Mouse (Mus musculus) right cerebral cortex, postnatal 4 days (tissue): ENCODE measurements around the gene Hcfc1r1.

ENCODE experiments used
- DNase-seq: peaks from one replicate; pipeline ENCODE4 v3.0.0-alpha.2; 2022

The Hcfc1r1 gene

DNA sequence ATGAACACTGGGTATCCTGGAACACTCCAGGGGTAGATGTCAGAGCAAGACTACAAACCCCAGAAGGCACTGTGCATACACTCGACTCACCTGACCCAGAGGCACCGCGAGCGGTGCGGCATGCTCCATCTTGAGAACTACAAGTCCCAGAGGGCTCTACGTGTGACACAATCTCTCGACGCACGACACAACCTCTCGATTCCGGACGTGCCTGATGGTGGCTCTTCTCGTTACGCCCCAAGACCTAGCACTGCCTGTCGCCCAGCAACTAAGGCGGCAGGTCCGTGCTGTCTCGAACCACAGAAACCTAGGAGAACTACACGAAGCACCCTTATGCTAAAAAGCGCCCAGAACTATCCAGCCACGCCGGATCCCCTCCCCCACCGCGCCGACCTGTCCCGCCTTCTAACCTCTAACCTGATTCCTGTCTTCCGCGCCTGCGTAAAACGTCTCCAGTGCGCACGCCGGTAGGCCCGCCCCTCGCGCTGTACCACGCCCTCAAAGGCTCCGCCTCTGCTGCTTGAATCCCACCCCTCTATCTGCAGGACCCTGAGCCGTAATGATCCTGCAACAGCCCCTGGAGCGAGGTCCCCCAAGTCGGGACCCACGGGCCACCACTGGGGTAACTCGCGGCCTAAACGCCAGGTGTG is at the start of gene Hcfc1r1, which contains the start of gene Thoc6:
Hcfc1r1 (plus strand) TSS at position 173 of the 650 bp plus-strand sequence.
Thoc6 (minus strand) TSS at position 459 of the 650 bp plus-strand sequence.
- peak; percentile 92 for DNase-seq

DNA sequence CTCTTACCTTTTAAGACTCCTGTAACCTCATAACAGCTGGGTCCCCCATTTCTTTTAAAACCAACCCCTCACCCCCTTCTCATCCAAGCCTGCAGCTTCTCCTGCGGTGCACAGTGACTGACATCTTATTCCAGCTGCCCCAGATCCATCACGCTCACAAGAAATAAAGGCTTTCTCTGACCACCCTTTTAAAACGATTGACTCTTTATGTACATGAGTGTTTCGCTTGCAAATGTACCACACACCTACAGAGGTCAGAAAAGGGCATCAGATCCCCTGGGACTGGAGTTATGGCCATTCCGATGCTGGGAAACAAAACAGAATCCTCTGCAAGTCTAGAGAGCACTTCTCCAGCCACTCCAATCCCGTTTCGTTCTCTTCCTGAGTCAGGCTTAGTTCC is 45.6 kb upstream of the Hcfc1r1 start:
- no peak for DNase-seq

DNA sequence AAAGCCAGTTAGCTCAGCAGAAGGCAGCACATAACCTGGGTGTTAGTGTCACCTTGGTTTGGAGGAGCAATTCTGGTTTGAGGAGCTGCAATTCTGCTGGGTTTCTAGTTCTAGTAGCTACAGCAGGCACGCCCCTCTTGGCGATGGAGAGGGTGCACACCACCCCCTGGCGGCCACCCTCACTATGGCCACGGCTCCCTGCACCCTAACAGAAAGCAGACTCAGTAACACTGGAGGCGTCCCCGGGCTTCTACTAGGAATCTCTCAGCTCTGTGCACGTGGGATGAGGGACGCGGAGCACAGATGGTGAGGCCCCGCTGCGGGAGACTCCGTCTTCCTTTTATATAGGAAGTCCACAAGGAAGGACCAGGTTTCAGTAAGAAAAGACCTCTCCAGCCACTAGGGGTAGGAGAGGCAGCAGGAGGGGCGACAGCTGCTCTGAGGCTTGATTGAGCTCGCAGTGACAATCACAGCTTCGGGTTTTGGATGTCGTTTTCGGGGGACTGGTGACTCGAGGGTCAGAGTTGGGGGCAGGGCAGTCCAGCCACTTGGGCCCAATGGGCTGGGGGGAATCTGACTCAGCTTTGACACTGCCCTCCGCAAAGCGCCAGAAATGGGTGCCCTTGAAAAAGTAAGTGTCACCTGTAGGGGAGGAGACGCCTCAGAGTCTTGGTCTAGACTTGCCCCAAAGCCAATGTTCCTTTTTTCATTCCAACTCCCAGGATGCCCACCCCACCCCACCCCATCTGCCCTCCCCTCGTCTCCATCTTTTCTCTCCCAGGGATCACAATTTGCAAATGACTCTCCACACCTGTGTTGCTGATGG is 43.0 kb upstream of the Hcfc1r1 start:
- DNase-seq = peak; percentile 81

DNA sequence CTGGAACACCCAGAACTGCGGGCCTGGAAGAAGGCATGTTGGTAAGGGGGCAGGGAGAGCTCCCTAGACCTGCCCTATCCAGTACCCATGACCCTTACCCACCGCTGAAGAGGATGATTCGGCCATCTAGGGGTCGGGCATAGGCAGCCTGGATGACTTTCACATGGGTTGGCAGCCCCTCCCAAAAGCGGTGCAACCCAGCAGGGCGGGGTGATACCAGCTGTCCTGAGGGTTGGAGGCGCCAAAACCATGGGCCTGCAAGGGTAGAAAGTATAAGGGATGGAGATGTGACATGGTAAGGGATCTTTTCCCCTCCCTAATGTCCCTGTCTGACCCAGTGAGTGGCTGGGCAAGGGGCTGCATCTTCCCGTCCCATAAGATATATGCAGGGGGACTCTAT is 42.2 kb upstream of the Hcfc1r1 start:
- DNase-seq = no peak

DNA sequence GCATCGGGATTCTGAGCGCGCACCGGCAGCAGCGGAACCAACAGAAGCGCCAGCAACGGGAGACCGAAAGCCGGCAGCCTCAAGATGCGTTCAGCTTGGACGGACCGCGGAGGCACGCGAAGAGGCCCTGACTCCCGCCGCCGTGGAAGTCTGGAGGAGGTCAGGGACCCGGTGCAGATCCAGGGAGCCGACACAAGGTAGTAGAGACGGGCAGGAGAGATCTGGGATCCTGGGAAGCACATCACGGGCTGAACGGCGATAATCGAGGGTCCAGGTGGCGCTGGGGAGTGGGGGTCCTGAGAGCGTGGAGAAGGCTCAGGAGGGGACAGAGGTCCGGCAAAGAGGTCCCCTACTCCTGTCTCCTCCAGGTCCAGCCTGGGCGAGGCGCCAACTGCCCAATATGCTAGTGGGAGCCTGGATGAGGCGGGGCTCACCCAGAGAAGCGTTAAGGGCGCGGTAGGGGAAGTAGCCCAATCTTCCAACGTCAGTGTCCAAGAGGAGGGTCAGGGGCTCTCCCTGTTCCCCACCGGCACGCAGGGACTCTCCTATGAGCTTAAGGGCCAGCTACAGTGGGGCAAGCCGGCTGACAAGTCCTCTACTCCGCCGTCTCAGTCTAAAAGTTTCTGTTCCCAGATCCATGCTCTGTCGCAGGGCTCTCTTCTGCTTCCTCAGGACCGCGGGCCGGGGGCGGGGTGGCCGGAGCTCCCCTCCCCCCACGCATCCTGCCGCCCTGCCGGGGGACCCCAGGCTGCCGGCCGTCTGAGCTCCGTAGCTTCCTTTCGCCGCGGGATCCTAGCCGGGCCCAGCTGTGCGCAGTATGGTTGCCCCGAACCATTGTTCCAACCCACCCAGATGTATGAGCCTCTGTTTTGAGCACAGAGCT is 28.5 kb upstream of the Hcfc1r1 start, which contains the start of gene Mmp25:
Mmp25 (minus strand) TSS at position 665 of the 883 bp plus-strand sequence.
- DNase-seq = no peak

DNA sequence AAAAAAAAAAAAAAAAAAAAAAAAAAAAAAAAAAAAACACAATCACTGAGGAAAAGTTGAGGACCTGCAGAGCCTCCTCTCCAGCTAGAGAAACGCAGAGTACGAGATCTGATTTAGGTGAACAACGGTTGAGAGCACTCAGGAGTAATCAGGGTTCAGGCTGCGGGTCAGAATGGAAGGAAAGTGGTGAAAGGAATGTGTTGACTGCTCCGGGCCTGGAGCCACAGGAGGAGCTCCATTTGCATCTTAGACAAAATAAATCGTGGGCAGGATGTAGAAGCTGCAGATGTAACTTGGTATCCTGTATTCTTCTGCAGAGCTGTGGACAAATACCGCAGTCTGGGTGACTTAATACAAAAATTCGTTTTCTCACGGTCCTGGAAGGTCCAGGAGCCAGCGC is 27.5 kb upstream of the Hcfc1r1 start:
- DNase-seq = no peak

DNA sequence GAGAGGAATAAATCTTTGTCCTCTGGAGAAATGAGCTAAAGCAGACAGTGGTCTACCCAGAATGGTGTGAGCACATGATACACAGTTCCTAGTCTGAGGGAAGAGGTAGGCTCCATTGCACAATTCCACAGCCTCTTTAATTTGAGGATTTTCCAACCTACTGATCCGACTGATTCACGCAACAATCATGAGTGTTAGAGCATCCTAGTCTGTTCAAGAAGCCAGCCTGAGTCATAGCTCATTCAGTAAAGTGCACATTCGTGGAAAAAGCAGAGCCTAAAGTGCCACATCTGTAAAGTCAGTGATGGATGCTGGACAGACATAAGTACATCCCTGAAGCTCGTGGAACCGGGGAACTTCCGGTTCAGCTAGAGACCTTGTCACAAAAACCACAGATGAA is 22.0 kb upstream of the Hcfc1r1 start:
- no peak for DNase-seq

DNA sequence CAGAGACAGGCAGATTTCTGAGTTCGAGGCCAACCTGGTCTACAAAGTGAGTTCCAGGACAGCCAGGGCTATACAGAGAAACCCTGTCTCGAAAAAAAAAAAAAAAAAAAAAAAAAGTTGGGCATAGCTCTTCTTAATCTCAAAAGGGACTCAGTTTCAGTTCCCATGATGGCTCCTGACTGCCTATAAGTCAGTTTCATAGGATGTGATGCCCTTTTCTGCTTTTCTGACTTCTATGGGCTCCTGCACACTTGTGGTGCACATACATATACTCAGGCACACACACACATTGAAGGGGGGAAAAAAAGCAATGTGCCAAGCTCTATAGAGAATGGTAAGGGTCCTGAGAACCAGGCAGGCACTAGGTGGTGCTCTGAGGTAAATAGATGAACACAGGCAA is 20.1 kb upstream of the Hcfc1r1 start:
- DNase-seq = no peak

DNA sequence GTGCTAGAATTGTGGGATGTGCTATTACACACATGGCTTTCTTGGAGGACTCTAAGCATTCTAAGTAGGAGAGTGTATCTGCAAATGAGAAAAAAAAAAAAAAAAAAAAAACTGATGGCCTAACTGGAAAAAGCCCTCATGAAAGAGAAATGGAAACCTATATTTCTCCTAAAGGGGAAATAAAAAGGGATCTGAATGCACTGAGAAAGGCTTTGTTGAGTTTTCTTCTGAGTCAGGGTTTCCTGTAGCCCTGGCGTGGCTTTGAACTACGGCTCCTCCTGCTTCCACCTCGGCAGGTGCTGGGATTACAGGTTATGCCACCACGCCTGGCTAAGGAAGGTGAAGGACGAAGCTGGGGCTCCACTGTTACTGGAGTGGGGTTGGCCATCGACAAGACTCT is 19.4 kb upstream of the Hcfc1r1 start:
- no peak for DNase-seq

DNA sequence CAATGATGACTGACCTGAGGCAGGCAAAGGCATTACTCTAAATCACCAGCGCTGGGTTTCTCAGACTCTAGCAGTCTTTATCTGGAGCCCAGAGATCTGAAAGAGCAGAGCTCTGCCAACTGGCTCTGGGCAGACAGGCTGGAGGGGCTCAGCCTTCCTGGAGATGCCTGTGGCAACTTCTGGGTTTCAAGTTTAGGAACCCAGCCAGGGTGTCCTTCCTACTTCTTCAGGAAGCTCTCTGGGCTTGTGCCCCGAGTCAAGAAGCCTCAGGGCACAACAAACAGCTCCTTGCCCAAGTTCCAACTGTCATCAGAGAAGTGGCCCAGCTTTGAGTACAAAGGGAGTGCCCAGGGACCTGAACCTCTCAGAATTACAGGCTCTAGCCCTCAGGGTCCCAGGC is 19.0 kb upstream of the Hcfc1r1 start:
- DNase-seq = no peak

DNA sequence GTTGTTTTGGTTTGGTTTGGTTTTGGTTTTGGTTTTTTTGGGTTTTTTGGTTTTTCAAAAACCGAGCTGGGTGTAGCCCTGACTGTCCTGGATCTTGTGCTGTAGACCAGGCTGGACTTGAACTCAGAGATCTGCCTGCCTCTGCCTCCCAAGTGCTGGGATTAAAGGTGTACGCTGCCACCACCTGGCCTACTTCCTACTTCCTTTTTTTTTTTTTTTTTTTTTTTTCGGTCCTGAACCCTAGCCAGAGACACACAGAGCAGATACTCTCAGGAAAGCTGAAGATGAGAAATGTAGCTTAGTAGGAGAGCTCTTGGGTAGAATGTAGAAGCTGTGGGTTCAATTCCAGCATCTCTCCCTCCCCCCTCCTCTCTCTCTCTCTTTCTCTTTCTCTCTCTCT is 14.9 kb upstream of the Hcfc1r1 start:
- no peak for DNase-seq

DNA sequence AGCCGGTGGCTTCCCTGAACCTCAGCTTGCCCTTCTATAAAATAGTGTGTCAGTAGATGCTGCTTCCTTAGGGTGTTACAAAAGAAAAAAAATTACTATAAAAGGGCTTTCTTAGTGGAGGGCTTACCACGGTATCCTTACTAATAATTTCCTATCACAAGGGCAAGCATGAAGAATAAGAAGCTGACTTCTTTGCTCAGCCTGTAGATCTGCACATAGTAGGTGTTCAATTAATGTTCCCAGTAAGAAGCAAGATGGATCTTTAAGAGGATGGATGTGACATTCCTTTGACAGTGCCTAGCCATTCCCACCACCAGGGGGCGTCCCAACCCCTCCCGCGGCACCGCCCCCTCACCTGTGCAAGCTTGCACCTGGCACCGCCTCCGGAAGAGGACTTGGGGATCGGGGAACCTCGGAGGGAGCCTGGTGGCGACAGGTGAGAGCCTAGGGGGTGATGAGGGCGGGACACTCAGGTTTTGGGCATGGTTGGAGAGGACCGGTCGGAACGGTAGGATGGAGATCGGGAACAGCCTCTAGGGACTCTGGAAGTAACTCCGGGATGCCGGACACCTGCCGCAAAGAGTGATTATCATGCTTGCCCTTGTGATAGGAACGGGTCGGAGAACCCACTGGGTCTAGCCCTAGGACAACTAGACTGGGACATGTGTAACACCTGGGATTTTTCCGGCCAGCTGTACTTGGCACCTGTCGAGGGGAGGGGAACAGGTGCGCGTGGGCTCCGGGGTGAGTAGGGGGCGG is 13.1 kb upstream of the Hcfc1r1 start, which contains the start of gene Bicdl2:
Bicdl2 (plus strand) TSS at position 390 of the 759 bp plus-strand sequence.
- DNase-seq = no peak

DNA sequence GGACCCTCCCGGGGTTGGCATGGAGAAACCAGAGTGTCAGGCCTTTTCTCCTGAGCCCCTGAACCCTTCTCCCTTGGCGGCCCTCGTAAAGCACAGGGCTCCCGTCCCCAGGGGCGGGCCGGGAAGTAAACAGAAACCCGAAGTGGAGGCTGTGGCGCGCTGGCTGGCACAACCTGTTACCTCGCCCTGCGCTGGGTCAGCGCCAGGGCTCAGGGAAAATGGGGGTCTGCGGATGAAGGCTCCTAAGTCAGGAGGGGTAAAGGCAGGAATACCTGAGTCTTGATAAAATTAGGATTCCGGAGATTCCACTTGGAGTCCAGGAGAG is 12.6 kb upstream of the Hcfc1r1 start:
- no peak for DNase-seq

DNA sequence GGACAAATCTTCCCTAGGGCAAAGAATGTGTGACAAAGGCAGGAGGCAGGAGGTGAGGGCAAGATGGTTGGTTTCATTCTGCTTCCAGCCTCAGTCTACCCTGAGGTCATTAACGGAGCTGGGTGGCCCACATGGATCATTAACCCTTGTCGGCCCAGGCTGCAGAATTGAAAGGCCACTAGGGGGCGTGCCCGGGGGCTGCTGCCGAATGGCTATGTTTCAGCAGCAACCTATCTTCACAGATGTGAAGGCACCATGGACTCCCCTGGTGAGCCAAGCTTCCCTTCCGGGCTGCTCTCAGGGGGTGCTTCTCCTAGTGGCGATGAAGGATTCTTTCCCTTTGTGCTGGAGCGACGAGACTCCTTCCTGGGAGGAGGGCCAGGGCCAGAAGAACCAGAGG is 11.9 kb upstream of the Hcfc1r1 start:
- DNase-seq = no peak

DNA sequence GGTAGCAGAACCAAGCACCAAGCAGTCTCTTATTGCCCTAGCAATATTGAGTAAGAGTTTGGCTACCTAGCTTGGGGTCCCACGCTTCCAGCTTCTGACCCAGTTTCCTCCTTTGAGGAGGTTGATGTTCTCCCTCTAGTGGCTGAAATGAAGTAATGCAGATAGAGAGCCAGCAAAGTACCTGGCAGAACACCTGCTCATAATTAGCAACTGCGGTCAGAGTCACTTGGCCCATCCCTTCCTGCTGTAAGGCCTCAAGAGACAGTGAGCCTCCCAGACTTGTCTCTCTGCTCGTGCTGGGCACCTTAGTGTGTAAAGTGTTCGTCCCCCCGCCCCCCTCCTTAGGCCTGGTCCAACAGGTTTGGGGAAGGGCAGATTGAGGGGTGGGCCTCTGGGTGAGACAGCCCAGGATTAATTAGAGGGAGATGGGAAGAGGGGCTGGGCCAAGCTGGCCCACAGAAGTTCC is 8.8 kb upstream of the Hcfc1r1 start:
- DNase-seq = no peak

DNA sequence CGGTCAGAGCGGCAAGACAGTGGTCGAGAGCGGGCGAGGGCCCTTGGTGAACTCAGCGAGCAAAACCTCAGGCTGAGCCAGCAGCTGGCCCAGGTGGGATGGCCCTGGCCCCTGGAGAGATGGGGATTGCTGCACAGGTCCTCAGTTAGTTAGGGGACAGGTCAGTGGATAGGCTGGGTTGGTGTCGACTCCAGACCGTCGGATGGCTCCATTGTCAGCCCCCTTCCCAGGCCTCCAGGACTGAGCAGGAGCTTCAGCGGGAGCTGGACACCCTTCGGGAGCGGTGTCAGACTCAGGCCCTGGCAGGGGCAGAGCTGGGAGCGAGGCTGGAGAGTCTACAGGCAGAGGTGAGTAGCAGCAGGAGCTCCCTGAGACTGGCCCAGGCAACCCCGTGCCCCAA is 7.9 kb upstream of the Hcfc1r1 start:
- DNase-seq = no peak

DNA sequence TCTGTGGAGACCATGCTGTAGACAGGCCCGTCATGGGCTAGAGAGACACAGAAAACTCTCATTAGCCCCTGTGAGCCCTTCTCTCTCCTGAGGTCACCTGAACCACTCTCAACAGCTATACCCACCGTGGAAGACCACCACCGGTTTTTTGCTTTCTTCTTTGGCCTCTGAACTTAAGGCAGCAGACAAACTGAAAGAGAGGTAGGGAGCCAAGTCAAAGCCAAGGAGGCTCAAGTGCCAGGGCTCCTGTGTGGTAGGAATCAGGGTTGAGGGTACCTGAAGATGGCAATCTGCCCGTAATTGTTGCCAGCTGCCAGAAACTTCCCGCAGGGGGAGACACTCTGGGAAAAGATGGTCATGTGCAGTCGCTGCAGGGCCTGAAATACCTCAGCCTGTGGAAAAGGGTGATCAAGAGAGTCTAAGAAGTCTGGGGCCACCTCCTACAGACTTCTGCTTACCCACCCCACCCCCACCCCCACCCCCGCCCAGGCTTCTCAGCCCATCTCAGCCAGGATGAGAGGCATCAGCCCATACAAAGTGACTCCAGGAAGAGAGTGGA is 2.8 kb upstream of the Hcfc1r1 start:
- no peak for DNase-seq

DNA sequence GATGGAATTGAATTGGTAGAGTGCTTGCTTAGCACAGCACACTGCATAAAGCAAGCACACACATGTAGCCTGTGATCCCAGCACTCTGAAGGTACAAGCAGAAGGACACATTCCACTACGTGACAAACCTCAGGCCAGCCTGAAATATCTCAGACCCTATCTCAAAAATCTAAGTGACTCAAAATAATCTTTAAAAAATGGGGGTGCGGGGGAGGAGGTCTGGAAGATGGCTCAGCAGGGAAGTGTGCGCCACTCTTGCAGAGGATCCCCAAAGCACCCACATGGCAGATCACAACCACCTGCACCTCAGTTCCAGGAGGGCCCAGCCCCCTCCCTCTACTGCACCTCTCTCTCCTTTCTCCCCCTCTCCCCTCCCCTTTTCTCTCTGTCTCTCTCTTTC is 1.9 kb upstream of the Hcfc1r1 start:
- no peak for DNase-seq

DNA sequence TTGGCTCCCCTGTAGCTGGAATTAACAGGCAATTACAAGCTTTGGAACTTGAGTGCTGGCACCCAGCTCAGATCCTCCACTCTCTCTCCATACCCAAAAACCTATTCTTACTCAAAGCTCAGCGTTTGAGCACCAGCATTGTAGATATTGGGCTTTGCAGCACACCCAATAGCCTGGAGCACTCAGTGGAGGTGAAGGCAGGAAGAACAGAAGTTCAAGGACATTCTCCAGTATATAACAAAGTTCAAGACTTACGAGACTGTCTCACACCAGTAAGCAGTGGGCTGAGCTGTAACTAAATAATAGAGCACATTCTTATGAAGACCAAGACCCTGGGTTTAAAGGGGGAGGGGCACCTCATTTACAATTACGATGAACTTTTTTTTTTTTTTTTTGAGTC is 635 bp upstream of the Hcfc1r1 start:
- no peak for DNase-seq

DNA sequence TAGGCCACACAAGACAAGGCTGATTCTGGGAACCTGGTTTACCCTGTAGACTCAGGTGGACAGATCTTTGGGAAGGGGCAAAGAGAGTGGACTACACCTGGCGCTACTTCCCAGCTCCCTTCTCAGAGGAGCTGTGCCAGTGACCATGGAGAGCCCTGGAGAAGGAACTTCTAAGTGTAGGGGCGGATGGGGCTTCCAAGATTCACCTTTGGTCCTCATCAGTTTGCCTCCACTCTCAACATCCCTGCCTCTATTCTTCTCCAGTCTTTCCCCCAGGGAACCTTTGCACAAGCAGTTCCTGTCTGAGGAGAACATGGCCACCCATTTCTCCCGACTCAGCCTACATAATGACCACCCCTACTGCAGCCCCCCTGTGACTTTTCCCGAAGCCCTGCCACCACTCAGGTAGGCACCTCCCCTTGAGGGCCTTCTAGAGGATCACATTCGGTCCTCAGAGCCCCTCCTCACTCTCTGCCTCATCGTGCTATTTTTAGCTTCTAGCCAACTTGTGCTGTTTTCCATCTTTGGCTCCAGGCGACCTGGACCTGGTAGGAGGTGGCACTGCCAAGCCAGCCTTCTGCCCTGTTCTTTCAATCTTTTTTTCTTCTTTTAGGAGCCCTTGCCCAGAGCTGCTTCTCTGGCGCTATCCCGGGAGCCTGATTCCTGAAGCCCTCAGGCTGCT is 1.0 kb downstream of the Hcfc1r1 start:
- DNase-seq = no peak

DNA sequence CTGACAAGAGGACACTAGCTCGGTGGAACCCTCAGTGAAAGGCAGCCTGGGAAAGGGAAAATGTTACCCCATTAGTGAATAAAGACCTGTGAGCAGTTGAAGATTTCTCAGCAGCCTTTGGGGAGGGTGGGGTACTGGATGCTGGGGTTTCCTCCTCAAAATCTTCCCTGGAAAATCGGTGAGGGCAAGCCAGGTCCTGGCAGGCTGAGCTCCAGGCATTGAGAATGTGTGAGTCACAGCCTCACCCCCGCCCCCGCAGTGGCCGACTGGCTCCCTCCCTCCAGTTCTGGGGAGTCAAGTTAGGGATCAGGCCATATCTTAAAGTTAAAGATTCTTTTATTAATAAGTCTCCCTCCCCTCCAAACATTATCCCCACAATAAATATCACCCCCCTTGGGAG is 1.7 kb downstream of the Hcfc1r1 start:
- no peak for DNase-seq
